Mouse (Mus musculus): ENCODE results near the gene Scg3. TPM values are rescaled to one million over a fixed set of nuclear protein-coding genes. Genes with fewer than 3 reads are reported as not detected.
A peak's percentile ranks its signal among the peaks of the same experiment; 100 is the strongest.

The Scg3 gene
- total RNA-seq (2012; rRNA removed) (not detected in 2 replicates), total RNA-seq (2014; rRNA removed) (not detected in 2 replicates), polyA plus RNA-seq (2012; ENCODE audit: insufficient read length, low read depth) (not detected in 2 replicates)

DNA sequence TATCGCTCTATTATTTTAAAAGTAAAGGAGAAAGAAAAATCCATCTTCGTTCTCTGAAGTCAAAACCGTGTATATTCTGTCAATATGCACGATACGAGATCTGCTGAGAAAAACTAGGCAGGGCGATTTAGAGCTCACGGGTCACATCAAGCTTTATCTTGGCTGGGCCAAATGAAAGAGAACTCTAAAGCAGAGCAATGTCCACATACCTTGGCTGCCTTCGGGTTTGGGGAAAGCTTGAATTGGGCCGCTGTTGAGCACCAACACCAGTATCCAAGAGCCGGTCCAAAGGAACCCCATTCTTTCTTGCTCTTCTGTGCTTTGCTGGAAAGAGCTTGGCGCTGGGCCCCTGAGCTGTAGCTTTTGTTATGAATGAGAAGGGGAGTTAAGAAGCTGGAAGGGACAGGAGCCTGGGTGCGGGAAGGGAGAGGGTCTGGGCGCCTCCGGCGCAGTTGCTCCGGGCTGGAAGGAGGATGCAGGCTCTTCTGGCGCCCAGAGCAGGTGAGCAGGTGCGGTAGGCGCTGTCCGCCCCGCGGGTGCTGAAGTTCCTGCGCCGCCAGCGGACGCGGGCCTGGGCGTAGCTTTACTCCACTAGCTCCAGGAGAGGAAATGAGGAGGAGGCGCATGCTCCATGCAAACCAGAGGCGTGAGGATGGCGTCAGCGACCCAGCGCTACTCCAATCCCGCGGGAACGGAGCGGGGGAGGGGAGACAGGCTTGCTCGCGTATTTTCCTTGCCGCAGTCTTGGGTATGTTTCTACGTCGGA lies at the start of gene Scg3:
Scg3 (minus strand) TSS at position 631 of the 766 bp plus-strand sequence.
- Histone ChIP-seq H3K9ac (ENCODE audit: insufficient read depth, low read depth) (no peak within 1 kb of the TSS), H3K4me2 (ENCODE audit: insufficient read depth, low read depth, poor library complexity, severe bottlenecking) (no peak within 1 kb of the TSS), H3K27me3 (replicated peaks) (no peaks in the 10 kb centered on the region), H3K4me1 (ENCODE audit: control insufficient read depth in 1 of 2, insufficient read depth in 2 of 2) (peaks cover 0 to 12% of the 10 kb centered on the region in 2 experiments; a peak in 1 of 4 replicates), H3K4me3 (replicated peaks in 1 of 3; ENCODE audit: low read depth in 2 of 3, low read length in 2 of 3, poor library complexity in 1 of 3) (no peak within 1 kb of the TSS), H3K27ac (ENCODE audit: insufficient read depth, low read depth) (no peak within 1 kb of the TSS), H3K36me3 (replicated peaks in 1 of 2; ENCODE audit: control insufficient read depth in 1 of 2, insufficient read depth in 1 of 2, low read length in 1 of 2) (no peaks in the 10 kb centered on the region), H3K9me3 (replicated peaks; ENCODE audit: low read length) (peaks cover 4% of the 10 kb centered on the region), H3K79me2 (replicated peaks; ENCODE audit: control insufficient read depth, extremely low read depth, insufficient read depth, poor library complexity, severe bottlenecking) (no peaks in the 10 kb centered on the region)
- dilution Hi-C loops (cut with MboI; ENCODE audit: extremely low pct_ligation_motif_present, extremely low pct_unique_long_range_greater_than_20kb, low sequenced_read_pairs) (no loop called here), in situ Hi-C loops (cut with MboI; ENCODE audit: low pct_ligation_motif_present, low pct_unique_long_range_greater_than_20kb, low sequenced_read_pairs) (no loop called here)
- TF ChIP-seq NRF1 (IDR thresholded peaks at IDR 0.05; ENCODE audit: low read depth, low read length) (no peak), TBP (conservative IDR thresholded peaks at IDR 0.05; ENCODE audit: low read depth, low read length) (no peak)
- DNase-seq (ENCODE audit: extremely low read depth): no peak

GRCm38 (mm10) chr9:75719952-75720687 lies 36.3 kb upstream of the Scg3 start:
- Histone ChIP-seq H3K4me2 (ENCODE audit: insufficient read depth, low read depth, poor library complexity, severe bottlenecking) (0 out of 2 replicates have a peak overlapping the region, but pooled peaks have one; percentile 27), H3K4me1 (ENCODE audit: control insufficient read depth in 1 of 2, insufficient read depth in 2 of 2) (no peaks in the 10 kb centered on the region), H3K4me3 (replicated peaks in 1 of 3; ENCODE audit: low read depth in 2 of 3, low read length in 2 of 3, poor library complexity in 1 of 3) (no peak overlapping the region), H3K9ac (ENCODE audit: insufficient read depth, low read depth) (no peak overlapping the region), H3K36me3 (replicated peaks in 1 of 2; ENCODE audit: control insufficient read depth in 1 of 2, insufficient read depth in 1 of 2, low read length in 1 of 2) (no peaks in the 10 kb centered on the region), H3K27ac (ENCODE audit: insufficient read depth, low read depth) (no peak overlapping the region), H3K9me3 (replicated peaks; ENCODE audit: low read length) (no peaks in the 10 kb centered on the region), H3K79me2 (replicated peaks; ENCODE audit: control insufficient read depth, extremely low read depth, insufficient read depth, poor library complexity, severe bottlenecking) (no peaks in the 10 kb centered on the region), H3K27me3 (replicated peaks) (no peaks in the 10 kb centered on the region)
- TF ChIP-seq ZC3H11A (IDR thresholded peaks at IDR 0.05; ENCODE audit: low read depth, low read length) (peak; percentile 26; the same call in 1 of the 2 replicates), UBTF (IDR thresholded peaks at IDR 0.05; ENCODE audit: low read depth, low read length) (no peak), SMC3 (IDR thresholded peaks at IDR 0.05; ENCODE audit: low read depth, low read length) (peak; percentile 65), CTCF (conservative IDR thresholded peaks at IDR 0.05 in 1 of 2, IDR thresholded peaks at IDR 0.05 in 1 of 2; ENCODE audit: low read depth in 2 of 2, low read length in 2 of 2) (peak; percentile 77 to 78), RAD21 (IDR thresholded peaks at IDR 0.05; ENCODE audit: low read depth, low read length) (peak; percentile 72)
- in situ Hi-C loops (cut with MboI; ENCODE audit: low pct_ligation_motif_present, low pct_unique_long_range_greater_than_20kb, low sequenced_read_pairs): no loop called here
- dilution Hi-C loops (cut with MboI; ENCODE audit: extremely low pct_ligation_motif_present, extremely low pct_unique_long_range_greater_than_20kb, low sequenced_read_pairs): no loop called here
- DNase-seq (ENCODE audit: extremely low read depth): peak; percentile 72

- Histone ChIP-seq H3K27ac (ENCODE audit: insufficient read depth, low read depth) (no peak overlapping the region), H3K27me3 (replicated peaks) (no peaks in the 10 kb centered on the region), H3K4me1 (ENCODE audit: control insufficient read depth in 1 of 2, insufficient read depth in 2 of 2) (no peaks in the 10 kb centered on the region), H3K4me3 (replicated peaks in 1 of 3; ENCODE audit: low read depth in 2 of 3, low read length in 2 of 3, poor library complexity in 1 of 3) (no peak overlapping the region), H3K36me3 (replicated peaks in 1 of 2; ENCODE audit: control insufficient read depth in 1 of 2, insufficient read depth in 1 of 2, low read length in 1 of 2) (no peaks in the 10 kb centered on the region), H3K4me2 (ENCODE audit: insufficient read depth, low read depth, poor library complexity, severe bottlenecking) (no peak overlapping the region), H3K9ac (ENCODE audit: insufficient read depth, low read depth) (no peak overlapping the region), H3K79me2 (replicated peaks; ENCODE audit: control insufficient read depth, extremely low read depth, insufficient read depth, poor library complexity, severe bottlenecking) (no peaks in the 10 kb centered on the region), H3K9me3 (replicated peaks; ENCODE audit: low read length) (no peaks in the 10 kb centered on the region)
- no peak for DNase-seq (ENCODE audit: extremely low read depth)
- in situ Hi-C loops (cut with MboI; ENCODE audit: low pct_ligation_motif_present, low pct_unique_long_range_greater_than_20kb, low sequenced_read_pairs): no loop called here
- TF ChIP-seq MAX (IDR thresholded peaks at IDR 0.05; ENCODE audit: low read length) (no peak), NRF1 (IDR thresholded peaks at IDR 0.05; ENCODE audit: low read depth, low read length) (no peak), IRF4 (IDR thresholded peaks at IDR 0.05; ENCODE audit: low read depth, low read length) (no peak), SIN3A (IDR thresholded peaks at IDR 0.05; ENCODE audit: low read length) (no peak), ZC3H11A (IDR thresholded peaks at IDR 0.05; ENCODE audit: low read depth, low read length) (no peak), MEF2A (IDR thresholded peaks at IDR 0.05; ENCODE audit: borderline replicate concordance, low read depth, low read length) (no peak), JUND (conservative IDR thresholded peaks at IDR 0.05; ENCODE audit: low read depth, low read length) (no peak), NELFE (IDR thresholded peaks at IDR 0.05; ENCODE audit: low read depth, low read length) (no peak), ZNF384 (IDR thresholded peaks at IDR 0.05; ENCODE audit: low read depth, low read length) (no peak), ETS1 (conservative IDR thresholded peaks at IDR 0.05; ENCODE audit: low read depth, low read length) (no peak), ZMIZ1 (IDR thresholded peaks at IDR 0.05; ENCODE audit: low read depth, low read length) (no peak), TCF12 (IDR thresholded peaks at IDR 0.05; ENCODE audit: low read depth, low read length) (no peak), KAT2A (IDR thresholded peaks at IDR 0.05; ENCODE audit: insufficient replicate concordance, low read length) (no peak)
- dilution Hi-C loops (cut with MboI; ENCODE audit: extremely low pct_ligation_motif_present, extremely low pct_unique_long_range_greater_than_20kb, low sequenced_read_pairs): no loop called here
These were observed 35.6 kb upstream of the Scg3 start for GRCm38 (mm10) chr9:75719481-75719880.

Measured in CH12.LX (cell line).